Mouse (Mus musculus) forebrain, postnatal 0 days (tissue): ENCODE measurements around the gene Scyl1. TPM values are rescaled to one million over a fixed set of nuclear protein-coding genes. Genes with fewer than 3 reads are reported as not detected.

Experiments used
- ATAC-seq: fragments of 200-750 bp; cut with Nextera tagmentation; 2 replicates; pipeline ENCODE4 v1.8.0; 2017; ENCODE audit warnings: mild to moderate bottlenecking, moderate library complexity
- DNase-seq: peaks from one replicate; pipeline ENCODE4 v3.0.0-alpha.2; 2015
- H3K27ac ChIP-seq: fragments of 300-500 bp; sonication (generic); 2 replicates; pipeline ENCODE4 v1.5.1; 2014; ENCODE audit warnings: low read depth, mild to moderate bottlenecking, antibody characterized with exemption, low read length, moderate library complexity, mixed read lengths
- H3K27me3 ChIP-seq: fragments of 300-500 bp; sonication (generic); 2 replicates; pipeline ENCODE4 v1.6.1; 2014; ENCODE audit warnings: mild to moderate bottlenecking, low read length, mixed read lengths; ENCODE audit not compliant: insufficient read depth
- H3K36me3 ChIP-seq: fragments of 300-500 bp; sonication (generic); 2 replicates; pipeline ENCODE4 v1.6.1; 2014; ENCODE audit warnings: mild to moderate bottlenecking, moderate library complexity; ENCODE audit not compliant: insufficient read depth
- H3K4me1 ChIP-seq: fragments of 300-500 bp; sonication (generic); 2 replicates; pipeline ENCODE4 v1.6.1; 2014; ENCODE audit warnings: antibody characterized with exemption; ENCODE audit not compliant: insufficient read depth
- H3K4me2 ChIP-seq: fragments of 300-500 bp; sonication (generic); 2 replicates; pipeline ENCODE4 v1.6.1; 2014; ENCODE audit warnings: low read depth, mild to moderate bottlenecking, moderate library complexity
- H3K4me3 ChIP-seq: fragments of 300-500 bp; sonication (generic); 2 replicates; pipeline ENCODE4 v1.5.1; 2014; ENCODE audit warnings: low read depth, low read length, mixed read lengths
- H3K9ac ChIP-seq: fragments of 300-500 bp; sonication (generic); 2 replicates; pipeline ENCODE4 v1.6.1; 2014; ENCODE audit warnings: mild to moderate bottlenecking
- H3K9me3 ChIP-seq: fragments of 300-500 bp; sonication (generic); 2 replicates; pipeline ENCODE4 v1.6.1; 2016; ENCODE audit warnings: low read length
- CTCF ChIP-seq: sonication (generic); IDR thresholded peaks from 2 replicates; pipeline ENCODE4 v1.5.1; 2016; ENCODE audit warnings: antibody characterized with exemption, control low read depth, low read depth
- WGBS: fragments of 180-500 bp; shearing (Covaris S2); extraction: QIAGEN DNeasy Blood & Tissue Kit; methylation state at CpG from one replicate; pipeline ENCODE4 v1.1.7; 2014; 5-methylcytosine and 5-hydroxymethylcytosine counted together
- polyA plus RNA-seq: library from polyadenylated mRNA; unstranded; fragments of >200 nt; fragmentation: Nextera tagmentation; extraction: Ambion mirVana; gene quantifications from 2 replicates; pipeline ENCODE4 v1.2.1, GENCODE M21; 2015
- total RNA-seq: library from RNA; depleted of rRNA; stranded (reverse); fragments of >200 nt; gene quantifications from 2 replicates; pipeline ENCODE4 v1.2.3, GENCODE M21; 2014; rRNA removed

Gene Scyl1
- total and polyA plus RNA-seq, 2 experiments from 2014 or later: 68.8 to 98.1 TPM

GRCm38 (mm10) chr19:5713730-5714129 lies 57.5 kb downstream of the Scyl1 start:
- DNase-seq: no peak
- H3K9ac ChIP-seq: no peak overlapping the region
- H3K4me2 ChIP-seq: peak overlapping the region; percentile 57

GRCm38 (mm10) chr19:5713255-5713654 lies 58.0 kb downstream of the Scyl1 start:
- Histone ChIP-seq H3K36me3 (peaks cover 47% of the 10 kb centered on the region), H3K27me3 (no peaks in the 10 kb centered on the region), H3K4me2 (peak overlapping the region; percentile 57; the same call in 1 of the 2 replicates), H3K9me3 (no peaks in the 10 kb centered on the region), H3K4me3 (no peak overlapping the region), H3K9ac (no peak overlapping the region), H3K4me1 (peaks cover 9% of the 10 kb centered on the region), H3K27ac (no peak overlapping the region)
- 81% methylated on average over 5 of the region's 5 CpGs for WGBS
- no peak for TF ChIP-seq CTCF
- ATAC-seq (no peak), DNase-seq (no peak)

More at GRCm38 (mm10) chr19:5713730-5714129, 57.5 kb downstream of the Scyl1 start:
- H3K27me3 ChIP-seq: no peaks in the 10 kb centered on the region
- no peak for TF ChIP-seq CTCF
- H3K4me1 ChIP-seq: peaks cover 9% of the 10 kb centered on the region
- no peak for ATAC-seq
- no peak overlapping the region for H3K27ac ChIP-seq
- peaks cover 46% of the 10 kb centered on the region for H3K36me3 ChIP-seq
- H3K9me3 ChIP-seq: no peaks in the 10 kb centered on the region
- 17% methylated on average over 2 of the region's 2 CpGs for WGBS
- H3K4me3 ChIP-seq: no peak overlapping the region

GRCm38 (mm10) chr19:5711907-5712460 lies 59.2 kb downstream of the Scyl1 start:
- no peak overlapping the region for H3K4me3 ChIP-seq
- H3K4me2 ChIP-seq: no peak overlapping the region
- no peak overlapping the region for H3K9ac ChIP-seq
- no peak for DNase-seq
- TF ChIP-seq CTCF: no peak
- no peak overlapping the region for H3K27ac ChIP-seq
- H3K27me3 ChIP-seq: no peaks in the 10 kb centered on the region
- no peaks in the 10 kb centered on the region for H3K9me3 ChIP-seq
- ATAC-seq: no peak
- H3K4me1 ChIP-seq: peaks cover 9% of the 10 kb centered on the region
- H3K36me3 ChIP-seq: peaks cover 53% of the 10 kb centered on the region
- 92% methylated on average over 14 of the region's 14 CpGs for WGBS

- no peak overlapping the region for H3K27ac ChIP-seq
- ATAC-seq: 0 out of 2 replicates have a peak, but pooled peaks have one; percentile 36
- H3K36me3 ChIP-seq: peaks cover 60% of the 10 kb centered on the region
- no peak overlapping the region for H3K4me2 ChIP-seq
- peak; percentile 73 for TF ChIP-seq CTCF
- H3K27me3 ChIP-seq: no peaks in the 10 kb centered on the region
- DNase-seq: peak; percentile 72
- no peaks in the 10 kb centered on the region for H3K9me3 ChIP-seq
- H3K4me3 ChIP-seq: no peak overlapping the region
- no peak overlapping the region for H3K9ac ChIP-seq
- H3K4me1 ChIP-seq: peaks cover 4% of the 10 kb centered on the region; the same call in 1 of the 2 replicates
- WGBS: 12% methylated on average over 3 of the region's 3 CpGs
Observed at GRCm38 (mm10) chr19:5711218-5711617, 60.0 kb downstream of the Scyl1 start.

- H3K4me3 ChIP-seq: no peak overlapping the region
- WGBS: 88% methylated on average over 8 of the region's 8 CpGs
- ATAC-seq (no peak), DNase-seq (no peak)
- peaks cover 4% of the 10 kb centered on the region; the same call in 1 of the 2 replicates for H3K4me1 ChIP-seq
- H3K9ac ChIP-seq: no peak overlapping the region
- no peak for TF ChIP-seq CTCF
- no peak overlapping the region for H3K4me2 ChIP-seq
- H3K27me3 ChIP-seq: no peaks in the 10 kb centered on the region
- H3K9me3 ChIP-seq: no peaks in the 10 kb centered on the region
- H3K36me3 ChIP-seq: peaks cover 63% of the 10 kb centered on the region
- H3K27ac ChIP-seq: no peak overlapping the region
Observed at GRCm38 (mm10) chr19:5710581-5710980, 60.6 kb downstream of the Scyl1 start.

GRCm38 (mm10) chr19:5710068-5710467 lies 61.2 kb downstream of the Scyl1 start:
- Histone ChIP-seq H3K36me3 (peaks cover 63% of the 10 kb centered on the region), H3K9me3 (no peaks in the 10 kb centered on the region), H3K4me1 (peaks cover 4% of the 10 kb centered on the region; the same call in 1 of the 2 replicates), H3K4me2 (no peak overlapping the region), H3K4me3 (no peak overlapping the region), H3K27ac (no peak overlapping the region), H3K27me3 (no peaks in the 10 kb centered on the region), H3K9ac (no peak overlapping the region)
- ATAC-seq (no peak), DNase-seq (no peak)
- WGBS: 97% methylated on average over 6 of the region's 6 CpGs
- TF ChIP-seq CTCF: no peak

Other genes starting within 250 kb of the Scyl1 start
- gene Ovol1, start 210.8 kb downstream of the Scyl1 start, total RNA-seq: not detected in 2 replicates
- 0.11 and 0.21 TPM in 2 replicates for gene Ovol1, start 210.8 kb downstream of the Scyl1 start, polyA plus RNA-seq
- 9.0 and 9.5 TPM in 2 replicates for gene Ap5b1, start 203.4 kb downstream of the Scyl1 start, total RNA-seq
- gene Ap5b1, start 203.4 kb downstream of the Scyl1 start, polyA plus RNA-seq: 1.2 and 1.6 TPM in 2 replicates
- 29.0 and 34.1 TPM in 2 replicates for gene Rnaseh2c, start 169.5 kb downstream of the Scyl1 start, total RNA-seq
- 49.8 and 59.9 TPM in 2 replicates for gene Rnaseh2c, start 169.5 kb downstream of the Scyl1 start, polyA plus RNA-seq
- 131 and 150 TPM in 2 replicates for gene Kat5, start 161.2 kb downstream of the Scyl1 start, total RNA-seq
- gene Kat5, start 161.2 kb downstream of the Scyl1 start, polyA plus RNA-seq: 62.8 and 72.6 TPM in 2 replicates
- 23.2 and 34.8 TPM in 2 replicates for gene Rela, start 133.9 kb downstream of the Scyl1 start, total RNA-seq
- gene Rela, start 133.9 kb downstream of the Scyl1 start, polyA plus RNA-seq: 26.8 and 32.3 TPM in 2 replicates
- gene Sipa1, start 107.7 kb downstream of the Scyl1 start, total RNA-seq: 16.6 and 18.3 TPM in 2 replicates
- gene Sipa1, start 107.7 kb downstream of the Scyl1 start, polyA plus RNA-seq: 14.6 and 19.6 TPM in 2 replicates
- 14.4 and 19.7 TPM in 2 replicates for gene Map3k11, start 82.7 kb downstream of the Scyl1 start, total RNA-seq
- gene Map3k11, start 82.7 kb downstream of the Scyl1 start, polyA plus RNA-seq: 8.7 and 9.0 TPM in 2 replicates
- 57.4 and 67.1 TPM in 2 replicates for gene Pcnx3, start 82.5 kb downstream of the Scyl1 start, total RNA-seq
- gene Pcnx3, start 82.5 kb downstream of the Scyl1 start, polyA plus RNA-seq: 10.2 and 17.2 TPM in 2 replicates
- gene Kcnk7, start 67.1 kb downstream of the Scyl1 start, total RNA-seq: not detected in 2 replicates
- 0.17 TPM in 1 of 2 replicates, not detected in the other for gene Kcnk7, start 67.1 kb downstream of the Scyl1 start, polyA plus RNA-seq
- 28.5 and 33.2 TPM in 2 replicates for gene Ehbp1l1, start 45.1 kb downstream of the Scyl1 start, total RNA-seq
- gene Ehbp1l1, start 45.1 kb downstream of the Scyl1 start, polyA plus RNA-seq: 41.3 and 53.0 TPM in 2 replicates
- 169 and 172 TPM in 2 replicates for gene Fam89b, start 41.8 kb downstream of the Scyl1 start, total RNA-seq
- 165 and 200 TPM in 2 replicates for gene Fam89b, start 41.8 kb downstream of the Scyl1 start, polyA plus RNA-seq
- 21.3 and 22.7 TPM in 2 replicates for gene Ltbp3, start 30.5 kb downstream of the Scyl1 start, total RNA-seq
- 5.9 and 12.4 TPM in 2 replicates for gene Ltbp3, start 30.5 kb downstream of the Scyl1 start, polyA plus RNA-seq
- gene Frmd8, start 103.9 kb upstream of the Scyl1 start, total RNA-seq: 8.5 and 13.3 TPM in 2 replicates
- 9.0 and 10.3 TPM in 2 replicates for gene Frmd8, start 103.9 kb upstream of the Scyl1 start, polyA plus RNA-seq
- gene Slc25a45, start 106.4 kb upstream of the Scyl1 start, total RNA-seq: 2.2 and 2.6 TPM in 2 replicates
- 2.0 and 2.9 TPM in 2 replicates for gene Slc25a45, start 106.4 kb upstream of the Scyl1 start, polyA plus RNA-seq
- gene Tigd3, start 122.7 kb upstream of the Scyl1 start, total RNA-seq: 9.9 and 14.2 TPM in 2 replicates
- gene Tigd3, start 122.7 kb upstream of the Scyl1 start, polyA plus RNA-seq: 8.6 and 10.2 TPM in 2 replicates
- 52.8 and 64.5 TPM in 2 replicates for gene Dpf2, start 141.6 kb upstream of the Scyl1 start, total RNA-seq
- gene Dpf2, start 141.6 kb upstream of the Scyl1 start, polyA plus RNA-seq: 56.8 and 60.1 TPM in 2 replicates
- gene Cdc42ep2, start 153.4 kb upstream of the Scyl1 start, total RNA-seq: 13.3 and 18.4 TPM in 2 replicates
- 13.5 and 15.6 TPM in 2 replicates for gene Cdc42ep2, start 153.4 kb upstream of the Scyl1 start, polyA plus RNA-seq
- gene Pola2, start 192.8 kb upstream of the Scyl1 start, total RNA-seq: 12.4 and 18.1 TPM in 2 replicates
- 13.7 and 15.3 TPM in 2 replicates for gene Pola2, start 192.8 kb upstream of the Scyl1 start, polyA plus RNA-seq
- gene Slc22a20, start 214.7 kb upstream of the Scyl1 start, total RNA-seq: not detected in 2 replicates
- not detected in 2 replicates for gene Slc22a20, start 214.7 kb upstream of the Scyl1 start, polyA plus RNA-seq
- gene Capn1, start 244.5 kb upstream of the Scyl1 start, total RNA-seq: 5.5 and 7.7 TPM in 2 replicates
- gene Capn1, start 244.5 kb upstream of the Scyl1 start, polyA plus RNA-seq: 3.0 and 3.3 TPM in 2 replicates